Mouse (Mus musculus) heart, postnatal 36 days (tissue): ENCODE results near the gene Alox12b. TPM values are rescaled to one million over a fixed set of nuclear protein-coding genes. Genes with fewer than 3 reads are reported as not detected.

ENCODE experiments used
- DNase-seq, 2 experiments: peaks; one replicate each; pipeline ENCODE4 v3.0.0; 2021 to 2022
- intact Hi-C: fragments of 180-260 bp; cut with DNase I; formaldehyde crosslinking; loops from one replicate; pipeline ENCODE4 v1.15.1; 2025
- total RNA-seq, 2 experiments: library from RNA; stranded (reverse); gene quantifications; 2 replicates each; pipeline ENCODE4 v1.2.3; 2021

The Alox12b gene
- total RNA-seq, 2 experiments from 2014 or later, result not detected

DNA sequence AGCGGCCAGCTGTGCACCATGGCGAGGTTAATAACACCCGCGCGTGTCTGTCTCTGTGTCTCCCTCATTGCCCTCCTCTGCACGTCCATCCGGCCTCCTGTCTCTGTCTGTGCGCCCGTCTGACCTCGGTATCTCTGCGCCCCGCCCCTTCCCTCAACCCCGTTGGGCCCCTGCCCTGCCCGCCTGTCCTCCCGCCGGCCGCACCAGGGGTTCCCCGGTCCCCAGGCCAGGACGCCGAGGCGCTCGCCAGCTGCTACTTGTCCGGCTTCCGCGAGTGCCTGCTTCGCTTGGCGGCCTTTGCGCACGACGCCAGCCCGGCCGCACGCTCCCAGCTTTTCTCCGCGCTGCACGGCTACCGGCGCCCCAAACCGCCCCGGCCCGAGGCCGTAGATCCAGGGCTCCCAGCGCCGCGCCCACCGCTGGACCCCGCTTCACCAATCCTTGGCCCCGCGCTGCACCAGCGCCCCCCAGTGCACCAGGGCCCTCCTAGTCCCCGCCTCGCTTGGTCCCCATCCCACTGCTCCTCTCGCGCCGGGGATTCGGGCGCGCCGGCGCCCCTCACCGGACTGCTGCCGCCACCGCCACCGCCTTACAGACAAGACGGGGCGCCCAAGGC lies 34.3 kb upstream of the Alox12b start, which contains the start of gene 9130213A22Rik:
Gene 9130213A22Rik (minus strand): TSS at position 254 of the 616 bp plus-strand sequence.
- DNase-seq, result peak; percentile 87 to 94
- intact Hi-C loops, result loop anchor here (1.0 kb wide), 1 partner anchor 30 kb away; no protein-coding TSS in a partner anchor

DNA sequence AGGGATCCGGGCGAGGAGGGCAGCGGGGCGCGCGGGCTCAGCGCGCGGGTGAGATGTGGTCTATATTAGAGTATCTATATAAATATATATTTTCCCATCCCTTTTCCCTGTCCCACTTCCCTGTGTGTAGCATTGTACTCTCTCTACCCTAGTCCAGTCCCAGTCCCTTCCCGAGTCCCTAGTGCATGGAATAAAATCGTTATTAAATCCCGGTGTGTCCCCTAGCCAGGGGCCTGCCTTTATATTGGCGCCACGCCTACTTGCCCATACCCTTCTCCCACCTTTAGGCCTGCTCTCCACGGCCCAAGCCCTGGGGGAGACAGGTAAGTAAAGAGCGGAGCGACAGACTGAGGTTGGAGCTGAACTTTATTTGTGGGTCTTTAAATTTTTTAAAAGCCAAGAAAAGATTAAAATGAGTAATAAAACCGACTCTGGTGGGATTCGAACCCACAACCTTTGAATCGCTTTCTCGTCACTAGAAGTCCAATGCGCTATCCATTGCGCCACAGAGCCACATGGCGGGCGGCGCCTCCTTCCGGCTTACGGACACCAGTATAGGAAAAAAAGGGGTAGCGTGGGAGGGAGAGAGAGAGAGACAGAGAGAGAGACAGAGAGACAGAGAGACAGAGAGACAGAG lies 33.6 kb upstream of the Alox12b start:
- intact Hi-C loops, result no loop called here
- peak; percentile 89 to 90 for DNase-seq

DNA sequence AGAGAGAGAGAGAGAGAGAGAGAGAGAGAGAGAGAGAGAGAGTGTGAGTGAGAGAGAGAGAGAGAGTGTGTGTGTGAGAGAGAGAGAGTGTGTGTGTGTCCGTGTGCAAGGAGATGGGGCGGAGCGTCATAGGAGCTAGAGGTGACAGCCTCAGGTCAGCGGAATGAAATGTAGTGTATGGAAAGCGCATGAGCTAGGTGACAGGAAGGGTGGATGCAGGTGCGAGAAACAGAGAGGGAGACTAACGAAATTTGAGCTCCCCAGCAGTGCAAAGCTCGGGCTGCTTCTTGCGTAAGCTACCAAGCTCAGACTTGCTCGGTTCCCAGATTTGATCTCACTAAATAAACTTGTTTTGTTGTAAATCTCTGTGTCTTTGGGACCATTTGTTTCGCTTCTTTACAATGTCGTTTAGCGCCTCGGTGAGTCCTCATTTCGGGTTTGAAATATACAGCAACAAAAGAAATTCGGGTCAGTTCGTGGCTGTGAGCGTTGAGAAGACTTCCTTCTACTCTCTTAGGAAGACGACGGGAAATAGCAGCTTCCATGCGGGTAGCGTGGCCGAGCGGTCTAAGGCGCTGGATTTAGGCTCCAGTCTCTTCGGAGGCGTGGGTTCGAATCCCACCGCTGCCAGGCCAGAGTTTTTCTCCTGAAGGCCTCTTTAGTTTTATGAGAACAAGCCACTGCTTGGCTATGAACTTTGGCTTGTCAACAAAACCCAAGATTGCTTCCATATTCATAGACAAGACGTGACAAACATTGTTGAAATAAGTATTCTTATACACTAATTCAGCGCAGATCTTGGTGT lies 32.9 kb upstream of the Alox12b start:
- peak; percentile 91 to 94 for DNase-seq
- intact Hi-C loops, result loop anchor here (1.0 kb wide), 2 partner anchors 61 to 83 kb away; no protein-coding TSS in a partner anchor

DNA sequence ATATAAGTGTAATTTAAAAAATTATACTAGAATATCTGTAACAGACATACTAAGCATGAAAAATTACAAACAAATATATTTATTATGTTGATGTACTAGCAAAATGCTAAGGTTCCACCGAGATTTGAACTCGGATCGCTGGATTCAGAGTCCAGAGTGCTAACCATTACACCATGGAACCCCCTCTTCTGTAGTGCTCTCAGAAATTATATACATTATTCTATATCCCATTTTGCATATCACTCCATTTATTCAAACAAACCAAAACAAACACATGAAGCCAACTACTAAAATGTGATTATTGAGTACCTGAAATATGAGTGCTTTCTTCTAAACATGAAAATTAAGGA lies 32.3 kb upstream of the Alox12b start:
- peak; percentile 69 to 70 for DNase-seq
- intact Hi-C loops, result loop anchor here (1.0 kb wide), 2 partner anchors 61 to 83 kb away; no protein-coding TSS in a partner anchor

DNA sequence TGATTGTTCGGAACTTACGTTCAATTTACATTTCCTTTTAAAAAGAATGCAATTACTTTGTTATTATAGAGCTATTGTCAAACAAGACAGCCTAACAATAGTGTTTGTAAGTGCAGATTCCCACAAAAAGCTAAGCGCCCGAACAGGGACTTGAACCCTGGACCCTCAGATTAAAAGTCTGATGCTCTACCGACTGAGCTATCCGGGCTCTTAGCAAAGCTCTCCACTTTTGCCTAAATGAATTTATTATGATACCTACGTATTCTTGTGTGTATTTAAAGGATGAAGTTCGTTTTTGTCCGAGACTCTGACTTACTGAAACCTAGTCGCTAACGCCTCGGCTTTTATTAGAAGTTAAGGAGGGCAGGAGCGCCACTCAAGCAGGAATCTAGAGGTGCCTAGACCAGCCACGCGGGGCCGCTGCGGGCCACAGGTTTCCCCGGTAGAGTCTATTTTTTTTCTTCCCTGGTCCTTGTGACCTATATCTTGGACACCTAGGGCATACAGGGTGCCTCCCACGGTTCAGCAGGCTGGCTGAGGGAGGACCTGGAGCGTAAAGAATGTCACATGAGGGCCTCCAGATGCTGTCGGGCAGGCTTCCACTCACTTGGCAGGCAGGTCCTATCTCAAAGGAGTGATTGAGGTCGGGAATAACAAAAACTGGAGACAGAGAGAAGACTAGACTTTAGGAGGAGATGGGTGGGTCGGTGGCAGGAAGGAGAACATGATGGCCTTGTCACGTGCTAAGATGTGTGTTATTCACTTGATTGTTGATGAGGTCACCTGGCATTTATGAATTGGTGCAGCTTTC lies 31.5 kb upstream of the Alox12b start:
- peak; percentile 81 to 84 for DNase-seq
- intact Hi-C loops, result loop anchor here (5.0 kb wide), 2 partner anchors 117 to 223 kb away; partner anchors contain the start of gene Rpl26

DNA sequence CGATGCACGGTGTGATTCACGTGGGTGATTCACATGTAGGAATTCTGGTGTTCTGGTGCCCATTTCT lies 31.1 kb upstream of the Alox12b start, which contains the start of gene Aloxe3:
Gene Aloxe3 (plus strand): TSS at position 45 of the 67 bp plus-strand sequence.
- DNase-seq, result no peak
- intact Hi-C loops, result loop anchor here (5.0 kb wide), 2 partner anchors 117 to 223 kb away; partner anchors contain the start of gene Rpl26

DNA sequence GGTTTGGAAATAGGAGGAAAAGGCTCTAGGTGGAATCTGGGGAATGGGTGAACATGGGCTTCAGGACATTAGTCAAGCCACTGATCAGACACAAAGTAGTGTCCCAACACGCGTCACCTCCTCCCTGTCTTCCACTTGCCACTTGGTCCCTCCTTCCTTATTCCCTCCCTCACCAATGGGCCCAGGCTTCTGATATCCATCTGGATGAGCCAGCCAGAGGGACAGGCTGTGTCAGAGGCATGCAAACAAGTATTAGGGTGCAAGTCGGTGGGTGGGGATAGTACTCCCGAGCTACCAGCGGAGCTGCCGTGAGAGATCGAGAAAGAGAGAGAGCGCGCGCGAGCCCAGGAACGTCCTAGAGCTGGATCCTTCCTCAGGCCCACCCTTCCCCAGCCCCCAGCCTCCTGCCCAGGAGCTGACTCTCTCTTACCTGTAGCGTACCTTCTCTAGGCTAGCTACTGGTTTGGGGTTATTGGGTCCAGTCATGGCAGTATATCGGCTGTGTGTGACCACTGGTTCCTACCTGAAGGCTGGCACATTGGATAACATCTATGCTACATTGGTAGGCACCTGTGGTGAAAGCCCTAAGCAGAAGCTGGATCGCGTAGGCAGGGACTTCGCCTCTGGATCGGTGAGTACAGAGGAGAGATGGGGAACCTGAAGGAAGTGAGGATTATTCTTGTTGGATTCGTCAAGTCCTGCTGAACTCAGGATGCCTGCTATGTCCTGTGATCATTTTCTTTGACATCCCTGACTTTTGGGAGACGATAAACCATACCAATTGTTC lies 30.7 kb upstream of the Alox12b start:
- peak in 1 of 2 experiments; percentile 16 for DNase-seq
- intact Hi-C loops, result loop anchor here (5.0 kb wide), 2 partner anchors 116 to 224 kb away; partner anchors contain the start of gene Rpl26

DNA sequence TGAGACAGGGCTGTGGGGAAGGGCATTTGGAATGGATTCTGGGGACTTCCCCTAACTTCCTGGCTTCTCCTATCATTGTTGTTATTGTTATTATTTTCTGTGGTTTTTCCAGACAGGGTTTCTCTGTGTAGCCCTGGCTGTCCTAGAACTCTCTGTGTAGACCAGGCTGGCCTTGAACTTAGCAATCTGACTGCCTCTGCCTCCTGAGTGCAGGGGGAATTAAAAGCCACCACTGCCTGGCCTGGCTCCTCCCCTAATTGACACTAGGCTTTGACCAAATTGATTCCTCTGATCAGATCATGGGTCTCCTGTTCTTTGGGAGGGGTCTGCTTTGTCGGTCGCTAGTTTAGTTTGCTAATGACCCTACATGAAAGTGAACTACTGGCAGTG lies 30.1 kb upstream of the Alox12b start:
- intact Hi-C loops, result loop anchor here (1.0 to 5.0 kb wide), 3 partner anchors 23 to 224 kb away; partner anchors contain the start of gene Rpl26
- DNase-seq, result no peak

DNA sequence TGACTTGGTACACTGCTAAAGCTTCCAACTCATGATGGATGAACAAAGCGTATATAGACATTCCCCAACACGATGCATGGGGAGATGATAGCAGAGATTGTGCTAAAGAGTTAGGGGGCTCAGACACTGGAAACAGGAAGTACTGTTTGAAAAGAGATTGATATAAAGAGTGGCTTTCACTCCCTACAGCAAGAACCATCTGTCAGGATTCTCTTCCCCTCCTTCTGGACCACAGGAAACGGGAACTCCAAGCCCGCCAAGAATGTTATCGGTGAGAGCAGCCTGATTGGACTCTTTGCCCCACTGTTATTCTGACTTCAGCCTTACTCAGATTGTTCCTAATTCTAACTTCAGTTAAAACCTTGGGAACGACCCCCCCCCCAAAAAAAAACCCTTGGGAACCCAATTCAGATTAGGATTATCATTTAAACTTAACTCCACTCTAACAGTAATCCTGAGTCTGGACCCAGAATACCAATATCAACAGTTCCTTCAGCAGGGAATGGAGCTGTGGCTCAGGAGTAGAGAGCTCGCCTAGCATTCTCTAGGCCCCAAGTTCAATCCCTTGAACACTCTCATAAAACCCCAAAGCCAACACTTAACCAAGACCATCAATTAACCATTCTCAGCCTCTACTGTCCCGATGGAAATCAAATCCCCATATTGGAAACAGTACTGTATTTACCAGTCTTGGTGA lies 28.2 kb upstream of the Alox12b start:
- intact Hi-C loops, result loop anchor here (5.0 kb wide), 2 partner anchors 114 to 226 kb away; partner anchors contain the start of gene Rpl26

DNA sequence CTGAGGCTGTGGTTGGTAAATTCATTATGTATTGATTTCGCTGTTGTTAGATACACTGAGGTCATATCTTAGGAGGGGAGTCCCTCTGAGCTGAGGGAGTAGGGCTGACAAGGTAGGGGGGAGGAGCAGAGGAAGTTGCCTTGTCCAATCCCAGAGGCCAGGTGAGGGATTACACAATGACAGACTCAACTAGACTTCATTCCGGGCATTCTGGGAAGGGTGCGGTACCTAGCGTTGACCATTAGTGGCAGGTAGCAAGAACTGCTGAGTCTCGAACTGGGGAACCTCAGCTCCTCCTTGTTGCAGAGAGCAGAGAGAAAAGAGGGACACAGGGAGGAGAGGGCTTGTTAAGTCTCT lies 23.2 kb upstream of the Alox12b start:
- intact Hi-C loops, result no loop called here
- DNase-seq, result no peak

More for the DNA sequence above, 28.2 kb upstream of the Alox12b start:
- DNase-seq, result no peak

DNA sequence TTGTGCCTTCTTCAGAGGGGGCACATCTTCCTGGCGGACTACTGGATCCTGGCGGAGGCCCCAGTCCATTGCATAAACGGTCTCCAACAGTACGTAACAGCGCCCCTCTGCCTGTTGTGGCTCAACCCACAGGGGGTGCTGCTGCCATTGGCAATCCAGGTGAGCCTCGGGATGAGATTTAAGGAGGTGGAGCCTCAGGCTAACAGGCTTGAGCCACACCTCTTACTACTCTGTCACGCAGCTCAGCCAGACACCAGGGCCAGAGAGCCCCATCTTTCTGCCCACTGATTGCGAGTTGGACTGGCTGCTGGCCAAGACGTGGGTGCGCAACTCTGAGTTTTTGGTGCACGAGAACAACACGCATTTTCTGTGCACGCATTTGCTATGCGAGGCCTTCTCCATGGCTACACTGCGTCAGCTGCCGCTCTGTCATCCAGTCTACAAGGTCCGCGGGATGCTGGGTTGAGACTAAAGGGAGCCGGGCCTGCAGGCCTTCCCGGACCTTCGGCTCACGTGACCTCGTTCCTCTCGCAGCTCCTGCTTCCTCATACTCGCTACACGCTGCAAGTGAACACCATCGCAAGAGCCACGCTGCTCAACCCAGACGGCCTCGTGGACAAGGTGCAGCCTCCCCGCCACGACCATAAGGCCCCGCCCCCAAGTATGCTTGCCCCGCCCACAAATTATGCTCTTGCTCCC lies 22.7 kb upstream of the Alox12b start:
- DNase-seq, result peak; percentile 35 to 36
- intact Hi-C loops, result no loop called here

DNA sequence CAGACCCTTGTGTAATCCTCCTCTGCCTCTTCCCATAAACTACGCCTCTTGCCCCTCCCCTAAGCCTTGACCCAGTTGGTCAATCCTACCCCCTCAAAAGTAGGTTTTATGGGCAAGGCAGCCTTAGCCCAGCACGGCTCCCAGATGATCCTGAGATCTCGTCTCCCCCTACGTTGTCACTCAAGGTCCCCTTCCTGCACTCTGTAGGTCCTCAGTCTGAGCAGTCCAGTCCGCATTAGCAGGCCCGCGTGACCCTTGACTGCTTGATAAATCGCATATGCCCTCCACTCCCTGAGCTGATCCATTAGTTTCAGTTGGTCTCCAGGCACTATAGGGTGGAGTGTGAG lies 22.2 kb upstream of the Alox12b start:
- intact Hi-C loops, result no loop called here
- DNase-seq, result no peak

DNA sequence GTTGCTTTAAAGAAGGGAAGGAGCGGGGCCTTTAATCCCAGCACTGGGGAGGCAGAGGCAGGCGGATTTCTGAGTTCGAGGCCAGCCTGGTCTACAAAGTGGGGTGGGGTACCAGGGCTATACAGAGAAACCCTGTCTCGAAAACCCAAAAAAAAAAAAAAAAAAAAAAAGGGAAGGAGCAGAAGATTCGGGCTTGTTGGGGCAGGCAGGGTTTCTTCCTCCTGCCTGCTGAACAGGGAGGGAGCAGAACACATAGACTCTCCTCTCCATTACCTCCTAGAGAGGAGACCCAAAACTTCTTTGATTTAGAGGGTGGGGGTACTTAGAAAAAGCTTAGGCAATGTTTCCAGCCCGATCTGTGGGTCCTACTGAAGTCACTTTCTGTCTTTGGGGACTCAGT lies 21.4 kb upstream of the Alox12b start:
- DNase-seq, result no peak
- intact Hi-C loops, result no loop called here

DNA sequence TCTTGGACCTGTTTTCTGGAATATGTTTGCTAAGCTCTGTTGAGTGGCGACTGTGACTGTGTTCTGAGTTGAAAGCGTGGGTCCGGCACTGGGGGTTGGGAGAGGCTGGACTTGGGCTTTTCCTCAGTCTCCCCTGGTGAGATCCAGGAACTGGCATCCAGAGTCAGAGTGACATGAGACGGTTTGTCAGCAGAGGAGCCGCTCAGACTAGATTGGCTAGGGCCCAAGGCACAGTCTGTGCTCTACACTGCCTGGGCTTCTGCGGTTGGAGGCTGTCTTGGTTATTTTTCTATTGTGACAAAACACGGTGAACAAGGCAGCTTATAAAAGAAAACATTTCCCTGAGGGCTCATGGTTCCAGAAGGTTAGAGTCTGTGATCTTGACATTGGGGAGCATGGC lies 9.2 kb upstream of the Alox12b start:
- no peak for DNase-seq

DNA sequence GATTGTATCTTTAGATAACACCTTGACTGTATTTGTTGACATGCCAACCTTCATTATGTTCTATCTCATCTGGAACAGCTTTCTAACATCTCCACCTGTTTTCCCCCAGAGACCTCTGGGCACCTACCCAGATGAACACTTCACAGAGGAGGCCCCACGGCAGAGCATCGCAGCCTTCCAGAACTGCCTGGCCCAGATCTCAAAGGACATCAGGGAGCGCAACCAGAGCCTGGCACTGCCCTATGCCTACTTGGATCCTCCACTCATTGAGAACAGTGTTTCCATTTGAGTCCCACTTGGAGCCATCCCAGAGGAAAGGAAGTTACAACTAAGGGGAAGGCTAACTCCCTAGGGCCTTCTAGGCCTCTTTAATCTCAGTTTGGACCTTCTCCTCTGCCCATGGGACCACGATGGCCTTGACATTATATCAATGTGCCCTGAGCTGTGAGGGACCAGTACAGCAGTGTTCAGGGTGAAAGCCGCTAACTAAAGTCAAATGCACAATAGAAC lies 8.3 kb upstream of the Alox12b start:
- intact Hi-C loops, result no loop called here
- no peak for DNase-seq

More for the DNA sequence above, 9.2 kb upstream of the Alox12b start:
- intact Hi-C loops, result no loop called here

DNA sequence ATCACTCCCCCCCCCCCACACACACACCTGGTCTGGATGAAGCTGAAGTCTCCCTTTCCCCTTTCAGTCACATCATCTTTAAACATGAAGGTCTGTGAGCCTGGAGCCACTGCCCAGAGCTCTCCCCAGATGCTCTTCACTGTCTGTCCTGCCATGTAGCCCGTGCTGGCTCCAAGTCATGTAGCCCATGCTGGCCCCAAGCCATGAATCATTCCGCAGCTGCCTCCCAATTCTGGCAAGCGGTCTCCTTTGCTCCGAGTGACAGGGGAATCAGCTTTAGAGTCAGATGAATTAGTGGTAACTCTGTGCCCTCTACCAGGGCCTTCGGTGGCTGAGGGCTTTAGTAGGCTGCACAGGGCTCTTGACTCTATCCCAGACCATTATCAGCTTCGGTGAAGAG lies 7.1 kb upstream of the Alox12b start:
- DNase-seq, result no peak
- intact Hi-C loops, result loop anchor here (1.0 kb wide), 2 partner anchors 22 to 82 kb away; no protein-coding TSS in a partner anchor

DNA sequence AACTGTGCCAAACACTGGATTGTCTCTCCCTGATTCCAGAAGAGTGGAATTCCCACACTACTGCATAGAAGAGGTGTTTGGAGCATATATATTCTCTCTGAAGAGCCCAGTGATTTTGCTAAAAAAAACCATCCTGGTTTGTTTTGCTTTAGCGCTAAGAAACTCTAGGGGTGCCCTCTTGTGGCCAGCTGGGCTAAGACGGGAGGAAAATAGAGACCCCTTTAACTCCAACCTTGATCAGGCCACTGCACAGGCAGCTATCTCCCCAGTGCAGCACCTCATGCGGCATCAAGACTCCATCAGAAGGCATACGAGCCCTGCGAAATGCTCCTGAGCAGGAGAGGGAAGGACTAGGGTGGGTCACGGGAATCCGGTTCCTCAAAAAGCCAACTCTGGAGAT lies 6.3 kb upstream of the Alox12b start:
- intact Hi-C loops, result loop anchor here (1.0 kb wide), 1 partner anchor 83 kb away; no protein-coding TSS in a partner anchor

DNA sequence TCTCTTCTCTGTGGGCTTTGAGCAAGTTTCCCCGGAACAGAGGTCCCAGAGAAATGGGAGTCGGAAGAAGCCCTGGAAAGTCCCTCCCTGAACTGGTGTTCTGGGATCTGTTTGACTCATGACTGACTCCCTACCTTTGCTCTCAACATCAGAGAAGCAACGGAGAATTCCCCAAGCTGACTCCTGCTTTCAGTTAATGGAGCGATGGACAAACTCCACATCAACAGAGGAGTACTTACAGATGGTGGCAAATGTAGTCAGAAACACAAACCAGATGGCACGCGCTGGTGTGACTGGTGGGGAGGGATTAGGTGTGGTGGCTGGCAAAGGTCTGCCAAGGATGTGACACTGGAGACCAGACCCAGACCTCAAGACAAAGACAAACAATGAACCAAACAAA lies 5.8 kb upstream of the Alox12b start:
- intact Hi-C loops, result no loop called here

More for the DNA sequence above, 6.3 kb upstream of the Alox12b start:
- DNase-seq, result peak; percentile 60 to 79

More for the DNA sequence above, 5.8 kb upstream of the Alox12b start:
- no peak for DNase-seq
